ENCODE assay signal across 8 mouse cellular contexts in genomic region chr7:27480927-27481626, GRCm38 (mm10). TPM values are rescaled to one million over a fixed set of nuclear protein-coding genes. Genes with fewer than 3 reads are reported as not detected.
DNase-seq lines count a peak whose midpoint lies in the region; ATAC-seq lines count a peak whose summit lies in the region.

No protein-coding gene starts in this region.

- intact Hi-C loops in left cerebral cortex, postnatal 4 days (cut with DNase I), result no loop called here

- H3K27me3 ChIP-seq in hindbrain, embryonic 16.5 days (replicated peaks; ENCODE audit: control insufficient read depth, insufficient read depth, low read length), result no peaks in the 10 kb centered on the region
- no peaks in the 10 kb centered on the region for H3K27me3 ChIP-seq in midbrain, embryonic 15.5 days (replicated peaks)

- peak overlapping the region; percentile 58 for H3K9ac ChIP-seq in hindbrain, embryonic 16.5 days (ENCODE audit: low read depth, low read length)
- H3K9ac ChIP-seq in midbrain, embryonic 15.5 days, result peak overlapping the region; percentile 34; the same call in 1 of the 2 replicates

- H3K36me3 ChIP-seq in hindbrain, embryonic 16.5 days (ENCODE audit: control insufficient read depth, insufficient read depth, low read length), result no peaks in the 10 kb centered on the region
- H3K36me3 ChIP-seq in midbrain, embryonic 15.5 days (replicated peaks), result no peaks in the 10 kb centered on the region

- peak; percentile 34 for DNase-seq in kidney, adult 18-20 months
- DNase-seq in kidney, postnatal 36 days, result no peak
- peak; percentile 42 for DNase-seq in brain, adult 2 months (ENCODE audit: low read depth, low spot score)
- DNase-seq in left cerebral cortex, postnatal 4 days, result no peak
- no peak for DNase-seq in left cerebral cortex, adult 11 months (ENCODE audit: low spot score)
- DNase-seq in MN1 (ENCODE audit: low spot score), result no peak

- ATAC-seq in hindbrain, embryonic 16.5 days, result no peak; the same call in 1 of the 2 replicates
- no peak; the same call in 1 of the 2 replicates for ATAC-seq in midbrain, embryonic 15.5 days (replicated peaks)

- H3K4me3 ChIP-seq in hindbrain, embryonic 16.5 days (ENCODE audit: low read length), result peak overlapping the region; percentile 33
- peak overlapping the region; percentile 29 for H3K4me3 ChIP-seq in midbrain, embryonic 15.5 days

- H3K4me1 ChIP-seq in hindbrain, embryonic 16.5 days (ENCODE audit: control insufficient read depth, insufficient read depth, low read depth, low read length), result peaks cover 4% of the 10 kb centered on the region; the same call in 1 of the 2 replicates
- H3K4me1 ChIP-seq in midbrain, embryonic 15.5 days, result peaks cover 6% of the 10 kb centered on the region

- H3K9me3 ChIP-seq in hindbrain, embryonic 16.5 days (ENCODE audit: control insufficient read depth, low read length), result no peaks in the 10 kb centered on the region
- no peaks in the 10 kb centered on the region for H3K9me3 ChIP-seq in midbrain, embryonic 15.5 days

- H3K4me2 ChIP-seq in hindbrain, embryonic 16.5 days (ENCODE audit: low read length), result peak overlapping the region; percentile 63
- peak overlapping the region; percentile 56 for H3K4me2 ChIP-seq in midbrain, embryonic 15.5 days

- peak overlapping the region; percentile 47 for H3K27ac ChIP-seq in hindbrain, embryonic 16.5 days (ENCODE audit: low read depth, low read length)
- no peak overlapping the region for H3K27ac ChIP-seq in midbrain, embryonic 15.5 days

- 16% methylated on average over 9 of the region's 11 CpGs for WGBS in hindbrain, embryonic 16.5 days
- WGBS in midbrain, embryonic 15.5 days, result 10% methylated on average over 11 of the region's 11 CpGs

RNA-seq across cellular contexts. Expression of gene Sertad1, which starts 5.6 kb away (rescaled TPM):
- 9.8 and 11.4 TPM in 2 replicates for polyA plus RNA-seq in hindbrain, embryonic 16.5 days (2015; fragmentation: Nextera tagmentation; extraction: Ambion mirVana)
- 8.3 and 9.2 TPM in 2 replicates for polyA plus RNA-seq in midbrain, embryonic 15.5 days (2015; fragmentation: Nextera tagmentation; extraction: Ambion mirVana)
- 1 to 10 TPM; 3.3 to 3.5 TPM for total RNA-seq in left cerebral cortex, postnatal 4 days (2021)

RNA-seq across cellular contexts. Expression of gene Sertad3, which starts 7.5 kb away (rescaled TPM):
- polyA plus RNA-seq in hindbrain, embryonic 16.5 days (2015; fragmentation: Nextera tagmentation; extraction: Ambion mirVana), result 9.7 and 10.7 TPM in 2 replicates
- 7.9 and 9.9 TPM in 2 replicates for polyA plus RNA-seq in midbrain, embryonic 15.5 days (2015; fragmentation: Nextera tagmentation; extraction: Ambion mirVana)
- 1 to 10 TPM; 3.1 to 3.2 TPM for total RNA-seq in left cerebral cortex, postnatal 4 days (2021)

RNA-seq across cellular contexts. Expression of gene Prx, which starts 18.0 kb away (rescaled TPM):
- 1.8 and 1.9 TPM in 2 replicates for polyA plus RNA-seq in hindbrain, embryonic 16.5 days (2015; fragmentation: Nextera tagmentation; extraction: Ambion mirVana)
- 1.4 and 1.6 TPM in 2 replicates for polyA plus RNA-seq in midbrain, embryonic 15.5 days (2015; fragmentation: Nextera tagmentation; extraction: Ambion mirVana)
- total RNA-seq in left cerebral cortex, postnatal 4 days (2021), result 1 to 10 TPM; 2.6 to 2.7 TPM

RNA-seq across cellular contexts. Expression of gene Blvrb, which starts 33.3 kb away (rescaled TPM):
- polyA plus RNA-seq in hindbrain, embryonic 16.5 days (2015; fragmentation: Nextera tagmentation; extraction: Ambion mirVana), result 23.4 and 23.7 TPM in 2 replicates
- polyA plus RNA-seq in midbrain, embryonic 15.5 days (2015; fragmentation: Nextera tagmentation; extraction: Ambion mirVana), result 17.9 and 19.5 TPM in 2 replicates
- total RNA-seq in left cerebral cortex, postnatal 4 days (2021), result 10 to 100 TPM in 1 of 2 experiments, 1 to 10 TPM in 1; 9.7 to 12.2 TPM

RNA-seq across cellular contexts. Expression of gene Sptbn4, which starts 33.6 kb away (rescaled TPM):
- 3.1 and 3.7 TPM in 2 replicates for polyA plus RNA-seq in hindbrain, embryonic 16.5 days (2015; fragmentation: Nextera tagmentation; extraction: Ambion mirVana)
- polyA plus RNA-seq in midbrain, embryonic 15.5 days (2015; fragmentation: Nextera tagmentation; extraction: Ambion mirVana), result 4.0 and 4.4 TPM in 2 replicates
- total RNA-seq in left cerebral cortex, postnatal 4 days (2021), result 10 to 100 TPM; 75.3 to 82.5 TPM

Comparison
In these comparisons a context has a peak if more than half of its experiments do, and no peak if none do; other contexts are left out.
1. DNase-seq: peak in kidney, adult 18-20 months (single experiment) and brain, adult 2 months (single experiment); none in kidney, postnatal 36 days (0 of 2), left cerebral cortex, postnatal 4 days (single experiment), left cerebral cortex, adult 11 months (single experiment) and MN1 (single experiment).